Mouse (Mus musculus): Measurements from ENCODE around the gene Ncoa1.

- no peak for TF ChIP-seq HCFC1 (IDR thresholded peaks at IDR 0.05; ENCODE audit: borderline replicate concordance, insufficient read depth, low read length)
- TF ChIP-seq MAFK (IDR thresholded peaks at IDR 0.05; ENCODE audit: insufficient read depth, low read depth, low read length) = no peak
Observed at GRCm38 (mm10) chr12:4509591-4510061, 32.6 kb upstream of the Ncoa1 start.
